Mouse (Mus musculus) heart, adult 2 months (tissue): ENCODE data around the gene 6430628N08Rik. TPM values are rescaled to one million over a fixed set of nuclear protein-coding genes. Genes with fewer than 3 reads are reported as not detected.

ENCODE experiments used
- DNase-seq, 2 experiments: peaks; one replicate each; pipeline ENCODE4 v3.0.0; 2021
- H3K27ac ChIP-seq: fragments of 200-600 bp; 2 replicates; pipeline ENCODE4 v1.8.1; 2022
- H3K27me3 ChIP-seq: fragments of 200-500 bp; 2 replicates; pipeline ENCODE4 v1.6.1; 2012; ENCODE audit warnings: mild to moderate bottlenecking, low read length, inconsistent platforms, mixed read lengths; ENCODE audit not compliant: control insufficient read depth, insufficient read depth
- H3K36me3 ChIP-seq: fragments of 200-500 bp; 2 replicates; pipeline ENCODE4 v1.6.1; 2012; ENCODE audit warnings: low read length, inconsistent platforms; ENCODE audit not compliant: control insufficient read depth, insufficient read depth
- H3K4me1 ChIP-seq: fragments of 200-500 bp; 2 replicates; pipeline ENCODE4 v1.6.1; 2011; ENCODE audit warnings: low read length; ENCODE audit not compliant: control insufficient read depth, insufficient read depth
- H3K4me3 ChIP-seq: fragments of 200-600 bp; 2 replicates; pipeline ENCODE4 v1.8.1; 2022
- H3K79me2 ChIP-seq: fragments of 200-500 bp; replicated peaks from 2 replicates; pipeline ENCODE4 v1.6.1; 2012; ENCODE audit warnings: mild to moderate bottlenecking, inconsistent platforms, low read length, moderate library complexity, mixed read lengths; ENCODE audit not compliant: control insufficient read depth, insufficient read depth
- H3K9ac ChIP-seq: fragments of 200-500 bp; 2 replicates; pipeline ENCODE4 v1.6.1; 2012; ENCODE audit warnings: low read depth, mild to moderate bottlenecking, control low read depth, inconsistent platforms, low read length, mixed read lengths
- CTCF ChIP-seq: fragments of 200-600 bp; IDR thresholded peaks from 2 replicates; pipeline ENCODE4 v1.8.1; 2022; ENCODE audit warnings: antibody characterized with exemption, mild to moderate bottlenecking, moderate library complexity
- EP300 ChIP-seq: fragments of 200-500 bp; IDR thresholded peaks from 2 replicates; pipeline ENCODE4 v1.6.1; 2011; ENCODE audit warnings: low read depth, low read length, control low read depth; ENCODE audit not compliant: insufficient read depth
- POLR2A ChIP-seq: fragments of 200-500 bp; IDR thresholded peaks from 2 replicates; pipeline ENCODE4 v1.6.1; 2011; ENCODE audit warnings: mild to moderate bottlenecking, low read depth, low read length, control low read depth; ENCODE audit not compliant: insufficient read depth
- WGBS: fragments of 180-500 bp; shearing (Covaris S2); methylation state at CpG from one replicate; pipeline ENCODE4 v1.1.7; 2018; 5-methylcytosine and 5-hydroxymethylcytosine counted together
- intact Hi-C: fragments of 180-260 bp; cut with DNase I; formaldehyde crosslinking; loops from one replicate; pipeline ENCODE4 v1.15.1; 2025
- polyA plus RNA-seq: library from polyadenylated mRNA; depleted of rRNA; stranded (reverse); fragments of >200 nt; gene quantifications from 2 replicates; pipeline ENCODE4 v1.2.3, GENCODE M21; 2012; rRNA removed
- total RNA-seq, 2 experiments: library from RNA; stranded (reverse); gene quantifications; 2 replicates each; pipeline ENCODE4 v1.2.3; 2021

Gene 6430628N08Rik
- total and polyA plus RNA-seq, 3 experiments, result not detected

GRCm38 (mm10) chr4:115943669-115944314 is 53.3 kb downstream of the 6430628N08Rik start:
- Histone ChIP-seq H3K9ac (no peak overlapping the region), H3K27ac (no peak overlapping the region), H3K4me3 (no peak overlapping the region), H3K36me3 (no peaks in the 10 kb centered on the region), H3K27me3 (peaks cover 28% of the 10 kb centered on the region), H3K79me2 (no peaks in the 10 kb centered on the region), H3K4me1 (0 out of 2 replicates have a peak, but pooled peaks cover 2% of the 10 kb centered on the region)
- TF ChIP-seq POLR2A, result no peak
- TF ChIP-seq CTCF, result no peak
- no peak for TF ChIP-seq EP300
- WGBS, result 3% methylated on average over 41 of the region's 41 CpGs
- intact Hi-C loops, result no loop called here
- no peak for DNase-seq

Other genes with a start within 250 kb of the 6430628N08Rik start
- 10 to 100 TPM; 28.3 to 29.2 TPM for gene Cyp4b1, start 242.9 kb upstream of the 6430628N08Rik start, total RNA-seq
- gene Cyp4b1, start 242.9 kb upstream of the 6430628N08Rik start, polyA plus RNA-seq, result 56.5 and 61.1 TPM in 2 replicates
- gene Efcab14, start 152.9 kb upstream of the 6430628N08Rik start, total RNA-seq, result 10 to 100 TPM; 38.7 to 40.1 TPM
- gene Efcab14, start 152.9 kb upstream of the 6430628N08Rik start, polyA plus RNA-seq, result 20.4 and 34.4 TPM in 2 replicates
- under 1 TPM; 0.39 to 0.94 TPM for gene Tex38, start 109.6 kb upstream of the 6430628N08Rik start, total RNA-seq
- gene Tex38, start 109.6 kb upstream of the 6430628N08Rik start, polyA plus RNA-seq, result 0.47 and 1.2 TPM in 2 replicates
- 10 to 100 TPM; 83.1 to 98.1 TPM for gene Atpaf1, start 105.9 kb upstream of the 6430628N08Rik start, total RNA-seq
- gene Atpaf1, start 105.9 kb upstream of the 6430628N08Rik start, polyA plus RNA-seq, result 58.4 and 80.4 TPM in 2 replicates
- gene Mob3c, start 62.6 kb upstream of the 6430628N08Rik start, total RNA-seq, result 1 to 10 TPM; 3.2 to 4.3 TPM
- gene Mob3c, start 62.6 kb upstream of the 6430628N08Rik start, polyA plus RNA-seq, result 7.4 and 9.3 TPM in 2 replicates
- 10 to 100 TPM; 18.3 to 20.6 TPM for gene Mknk1, start 51.5 kb upstream of the 6430628N08Rik start, total RNA-seq
- gene Mknk1, start 51.5 kb upstream of the 6430628N08Rik start, polyA plus RNA-seq, result 32.1 and 42.1 TPM in 2 replicates
- gene Kncn, start 6.3 kb upstream of the 6430628N08Rik start, total RNA-seq, result not detected
- gene Kncn, start 6.3 kb upstream of the 6430628N08Rik start, polyA plus RNA-seq, result 0.18 TPM in 1 of 2 replicates, not detected in the other
- not detected for gene Dmbx1, start 49.3 kb downstream of the 6430628N08Rik start, total RNA-seq
- gene Dmbx1, start 49.3 kb downstream of the 6430628N08Rik start, polyA plus RNA-seq, result not detected in 2 replicates
- gene Faah, start 127.3 kb downstream of the 6430628N08Rik start, total RNA-seq, result under 1 TPM; 0.14 to 0.23 TPM
- gene Faah, start 127.3 kb downstream of the 6430628N08Rik start, polyA plus RNA-seq, result 0.53 and 1.4 TPM in 2 replicates
- 10 to 100 TPM; 24.3 to 28.4 TPM for gene Nsun4, start 163.2 kb downstream of the 6430628N08Rik start, total RNA-seq
- gene Nsun4, start 163.2 kb downstream of the 6430628N08Rik start, polyA plus RNA-seq, result 24.9 and 37.0 TPM in 2 replicates
- 1,000 to 10,000 TPM; 1,648 to 1,969 TPM for gene Uqcrh, start 184.4 kb downstream of the 6430628N08Rik start, total RNA-seq
- 736 and 1,429 TPM in 2 replicates for gene Uqcrh, start 184.4 kb downstream of the 6430628N08Rik start, polyA plus RNA-seq
- gene Lrrc41, start 184.6 kb downstream of the 6430628N08Rik start, total RNA-seq, result 10 to 100 TPM; 22.0 to 24.9 TPM
- 27.1 and 32.6 TPM in 2 replicates for gene Lrrc41, start 184.6 kb downstream of the 6430628N08Rik start, polyA plus RNA-seq
- gene Rad54l, start 233.0 kb downstream of the 6430628N08Rik start, total RNA-seq, result under 1 TPM; 0.21 to 0.43 TPM
- 0.18 and 0.26 TPM in 2 replicates for gene Rad54l, start 233.0 kb downstream of the 6430628N08Rik start, polyA plus RNA-seq
- gene Pomgnt1, start 233.2 kb downstream of the 6430628N08Rik start, total RNA-seq, result 10 to 100 TPM; 52.7 to 59.5 TPM
- gene Pomgnt1, start 233.2 kb downstream of the 6430628N08Rik start, polyA plus RNA-seq, result 44.4 and 65.2 TPM in 2 replicates